16 mouse cellular contexts compared by ENCODE assay signal in genomic region chr9:43330426-43330825, GRCm38 (mm10). TPM values are rescaled to one million over a fixed set of nuclear protein-coding genes. Genes with fewer than 3 reads are reported as not detected.
DNase-seq lines count a peak whose midpoint lies in the region; ATAC-seq and TF ChIP-seq lines count a peak whose summit lies in the region.
"Had no signal": no experiment of that assay in that cellular context is flagged by ENCODE, and none has a peak within 500 bp of the region (broad histone marks: within the 10 kb centered on the region; RNA-seq: fewer than 3 reads in every experiment).

No protein-coding gene starts in this region.

- no peaks in the 10 kb centered on the region for H3K36me3 ChIP-seq in heart, embryonic 16.5 days (ENCODE audit: control insufficient read depth, insufficient read depth)
- H3K36me3 ChIP-seq in heart, adult 2 months (ENCODE audit: control insufficient read depth, insufficient read depth, low read length): no peaks in the 10 kb centered on the region
- H3K36me3 ChIP-seq in midbrain, embryonic 16.5 days (ENCODE audit: control insufficient read depth, insufficient read depth, low read length): no peaks in the 10 kb centered on the region
- H3K36me3 ChIP-seq in midbrain, embryonic 13.5 days: no peaks in the 10 kb centered on the region
- H3K36me3 ChIP-seq: lung, embryonic 15.5 days had no signal

- intact Hi-C loops in heart, adult 2 months (cut with DNase I): no loop called here

- WGBS in heart, embryonic 16.5 days: 35% methylated on average over 5 of the region's 5 CpGs
- 51% methylated on average over 5 of the region's 5 CpGs for WGBS in heart, adult 2 months
- 41% methylated on average over 5 of the region's 5 CpGs for WGBS in midbrain, embryonic 16.5 days
- 45% methylated on average over 5 of the region's 5 CpGs for WGBS in midbrain, embryonic 13.5 days
- WGBS in cerebellum, adult 2 months: 5% methylated on average over 5 of the region's 5 CpGs

- ATAC-seq in heart, embryonic 16.5 days (replicated peaks; ENCODE audit: extremely low read depth, insufficient read depth, low FRiP score): 0 out of 2 replicates have a peak, but pooled peaks have one; percentile 18
- 0 out of 2 replicates have a peak, but pooled peaks have one; percentile 15 for ATAC-seq in midbrain, embryonic 16.5 days
- no peak for ATAC-seq in midbrain, embryonic 13.5 days
- ATAC-seq in erythroid progenitor cell, adult 5-6 weeks (replicated peaks; ENCODE audit: low FRiP score, poor library complexity, severe bottlenecking): no peak
- ATAC-seq: intestine, embryonic 16.5 days had no signal

- no peak overlapping the region for H3K9ac ChIP-seq in heart, embryonic 16.5 days (ENCODE audit: low read length)
- H3K9ac ChIP-seq in heart, adult 2 months (ENCODE audit: low read depth, low read length): no peak overlapping the region
- no peak overlapping the region for H3K9ac ChIP-seq in midbrain, embryonic 16.5 days (ENCODE audit: low read depth, low read length)
- no peak overlapping the region for H3K9ac ChIP-seq in midbrain, embryonic 13.5 days (replicated peaks)
- H3K9ac ChIP-seq: lung, embryonic 15.5 days had no signal

- H3K4me1 ChIP-seq in heart, embryonic 16.5 days (ENCODE audit: control insufficient read depth, insufficient read depth, low read length): no peaks in the 10 kb centered on the region
- peaks cover 11% of the 10 kb centered on the region for H3K4me1 ChIP-seq in heart, adult 2 months (ENCODE audit: control insufficient read depth, insufficient read depth, low read length)
- H3K4me1 ChIP-seq in midbrain, embryonic 16.5 days (ENCODE audit: control insufficient read depth, insufficient read depth, low read length): 0 out of 2 replicates have a peak, but pooled peaks cover 4% of the 10 kb centered on the region
- H3K4me1 ChIP-seq in midbrain, embryonic 13.5 days (replicated peaks): peaks cover 10% of the 10 kb centered on the region; the same call in 1 of the 2 replicates
- peaks cover 27% of the 10 kb centered on the region for H3K4me1 ChIP-seq in cerebellum, adult 2 months (ENCODE audit: control insufficient read depth, insufficient read depth, low read length)
- H3K4me1 ChIP-seq: lung, embryonic 15.5 days had no signal

- no peak for TF ChIP-seq CTCF in heart, adult 2 months (IDR thresholded peaks at IDR 0.05)
- TF ChIP-seq CTCF in cerebellum, adult 2 months (IDR thresholded peaks at IDR 0.05; ENCODE audit: borderline replicate concordance, insufficient read depth, low read depth, low read length): no peak

- H3K4me3 ChIP-seq in heart, embryonic 16.5 days (ENCODE audit: low read length): no peak overlapping the region
- H3K4me3 ChIP-seq in heart, adult 2 months: no peak overlapping the region
- no peak overlapping the region for H3K4me3 ChIP-seq in midbrain, embryonic 16.5 days (ENCODE audit: low read depth, low read length)
- no peak overlapping the region for H3K4me3 ChIP-seq in midbrain, embryonic 13.5 days (replicated peaks)
- H3K4me3 ChIP-seq in cerebellum, adult 2 months (replicated peaks; ENCODE audit: insufficient read depth, low read depth, low read length): no peak overlapping the region
- H3K4me3 ChIP-seq: lung, embryonic 15.5 days; myocyte had no signal

- no peak overlapping the region for H3K27ac ChIP-seq in heart, embryonic 16.5 days (ENCODE audit: low read length)
- H3K27ac ChIP-seq in heart, adult 2 months: no peak overlapping the region
- H3K27ac ChIP-seq in midbrain, embryonic 16.5 days (ENCODE audit: low read length): no peak overlapping the region
- H3K27ac ChIP-seq in midbrain, embryonic 13.5 days: no peak overlapping the region
- H3K27ac ChIP-seq in cerebellum, adult 2 months (ENCODE audit: insufficient read depth, low read length): no peak overlapping the region
- H3K27ac ChIP-seq: kidney, postnatal 0 days; lung, embryonic 15.5 days had no signal

- no peak for TF ChIP-seq POLR2A in heart, adult 2 months (IDR thresholded peaks at IDR 0.05; ENCODE audit: insufficient read depth, low read depth, low read length)
- no peak for TF ChIP-seq POLR2A in cerebellum, adult 2 months (IDR thresholded peaks at IDR 0.05; ENCODE audit: borderline replicate concordance, insufficient read depth, low read length)

- no peaks in the 10 kb centered on the region for H3K9me3 ChIP-seq in heart, embryonic 16.5 days (replicated peaks; ENCODE audit: control insufficient read depth, low read length)
- H3K9me3 ChIP-seq in midbrain, embryonic 16.5 days (replicated peaks; ENCODE audit: control insufficient read depth, low read length, poor library complexity, severe bottlenecking): no peaks in the 10 kb centered on the region
- H3K9me3 ChIP-seq in midbrain, embryonic 13.5 days: no peaks in the 10 kb centered on the region
- H3K9me3 ChIP-seq: lung, embryonic 15.5 days had no signal

- H3K79me2 ChIP-seq in heart, adult 2 months (replicated peaks; ENCODE audit: control insufficient read depth, insufficient read depth, low read length): no peaks in the 10 kb centered on the region

- DNase-seq in heart, adult 2 months: no peak
- peak; percentile 64 to 76 for DNase-seq in cerebellum, adult 2 months
- DNase-seq in layer of hippocampus, postnatal 10 days (ENCODE audit: low spot score in 2 of 2): peak; percentile 28 to 41
- DNase-seq: right cerebral cortex, postnatal 25 days; thymus, adult 18-20 months had no signal

- H3K27me3 ChIP-seq in heart, embryonic 16.5 days (ENCODE audit: control insufficient read depth, insufficient read depth, low read length): 0 out of 2 replicates have a peak, but pooled peaks cover 3% of the 10 kb centered on the region
- no peaks in the 10 kb centered on the region for H3K27me3 ChIP-seq in heart, adult 2 months (ENCODE audit: control insufficient read depth, insufficient read depth, low read length)
- no peaks in the 10 kb centered on the region; the same call in 1 of the 2 replicates for H3K27me3 ChIP-seq in midbrain, embryonic 16.5 days (ENCODE audit: control insufficient read depth, insufficient read depth, low read depth, low read length)
- peaks cover 5% of the 10 kb centered on the region; the same call in 1 of the 2 replicates for H3K27me3 ChIP-seq in midbrain, embryonic 13.5 days
- no peaks in the 10 kb centered on the region for H3K27me3 ChIP-seq in cerebellum, adult 2 months (ENCODE audit: control insufficient read depth, insufficient read depth, low read length)
- H3K27me3 ChIP-seq: lung, embryonic 15.5 days had no signal

- no peak for TF ChIP-seq EP300 in heart, adult 2 months (IDR thresholded peaks at IDR 0.05; ENCODE audit: insufficient read depth, low read depth, low read length)

- no peak overlapping the region for H3K4me2 ChIP-seq in heart, embryonic 16.5 days (ENCODE audit: low read depth, low read length)
- no peak overlapping the region for H3K4me2 ChIP-seq in midbrain, embryonic 16.5 days (ENCODE audit: low read length)
- no peak overlapping the region for H3K4me2 ChIP-seq in midbrain, embryonic 13.5 days (replicated peaks)
- H3K4me2 ChIP-seq: liver, embryonic 11.5 days; lung, embryonic 15.5 days had no signal

RNA-seq across cellular contexts. Expression of gene Trim29, which starts 19.8 kb away (rescaled TPM):
- polyA plus RNA-seq in heart, embryonic 16.5 days (2015; fragmentation: Nextera tagmentation; extraction: Ambion mirVana): 5.6 and 11.0 TPM in 2 replicates
- under 1 TPM; 0.08 to 0.11 TPM for total RNA-seq in heart, adult 2 months (2021)
- 0.33 TPM in 1 of 2 replicates, not detected in the other for polyA plus RNA-seq in heart, adult 2 months (2012; rRNA removed)
- 0.09 TPM in 1 of 2 replicates, not detected in the other for polyA plus RNA-seq in midbrain, embryonic 16.5 days (2015; fragmentation: Nextera tagmentation; extraction: Ambion mirVana)
- 0.11 TPM in 1 of 2 replicates, not detected in the other for polyA plus RNA-seq in midbrain, embryonic 13.5 days (2015; fragmentation: Nextera tagmentation; extraction: Ambion mirVana)
- 0.18 and 0.44 TPM in 2 replicates for polyA plus RNA-seq in cerebellum, adult 2 months (2012; rRNA removed)
- total RNA-seq in layer of hippocampus, postnatal 10 days (2021): under 1 TPM; 0.25 to 0.83 TPM
- not detected in 2 replicates for total RNA-seq in erythroid progenitor cell, adult 5-6 weeks (2015; ENCODE audit: low replicate concordance)
- not detected in 2 replicates for total RNA-seq in erythroid progenitor cell, adult 5-6 weeks (2017; ENCODE audit: low replicate concordance)
- total RNA-seq: granulocyte monocyte progenitor cell, adult 5-6 weeks; megakaryocyte, adult 5-6 weeks had no signal
- polyA plus RNA-seq: liver, embryonic 11.5 days had no signal

Comparison
In these comparisons a context has a peak if more than half of its experiments do, and no peak if none do; other contexts are left out.
1. ATAC-seq: peak in heart, embryonic 16.5 days (single experiment) and midbrain, embryonic 16.5 days (single experiment); none in midbrain, embryonic 13.5 days (single experiment) and erythroid progenitor cell, adult 5-6 weeks (single experiment).
2. DNase-seq: peak in cerebellum, adult 2 months (2 of 2) and layer of hippocampus, postnatal 10 days (2 of 2); none in heart, adult 2 months (0 of 2).